Mouse (Mus musculus) MEL-GATA-1-ER (cell line): ENCODE measurements around the gene Olfr432.
A peak's percentile ranks its signal among the peaks of the same experiment; 100 is the strongest.
"Not testable (repeated sequence)": the region's sequence is repeated elsewhere in the genome, so short reads cannot be mapped to it uniquely, and the experiment has no call there.

Experiments
- DNase-seq: peaks from one replicate; pipeline ENCODE4 v3.0.0-alpha.2; 2012; ENCODE audit warnings: low read depth; ENCODE audit errors: extremely low read depth

Olfr432 gene

DNA sequence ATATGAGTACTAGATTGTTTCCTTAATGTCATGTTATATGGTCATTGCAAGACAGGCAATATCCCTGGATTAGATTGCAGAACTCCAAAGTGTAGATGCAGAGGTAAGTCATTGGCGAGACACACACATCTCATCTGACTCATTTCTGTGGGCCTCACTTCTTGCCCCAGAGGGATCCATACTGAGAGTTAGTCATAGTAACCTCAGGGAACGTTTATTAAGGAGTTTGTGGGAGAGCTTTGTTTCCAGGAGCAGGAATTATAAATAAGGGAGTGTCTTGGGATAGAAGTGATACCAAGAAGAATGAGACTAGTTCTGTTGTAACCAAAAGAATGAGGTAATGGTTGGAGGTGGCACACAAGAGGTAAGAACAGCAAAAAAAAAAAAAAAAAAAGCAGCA is at the start of gene Olfr432:
TSS of gene Olfr432 (plus strand) at position 313 of the 400 bp plus-strand sequence.
- DNase-seq = no peak

DNA sequence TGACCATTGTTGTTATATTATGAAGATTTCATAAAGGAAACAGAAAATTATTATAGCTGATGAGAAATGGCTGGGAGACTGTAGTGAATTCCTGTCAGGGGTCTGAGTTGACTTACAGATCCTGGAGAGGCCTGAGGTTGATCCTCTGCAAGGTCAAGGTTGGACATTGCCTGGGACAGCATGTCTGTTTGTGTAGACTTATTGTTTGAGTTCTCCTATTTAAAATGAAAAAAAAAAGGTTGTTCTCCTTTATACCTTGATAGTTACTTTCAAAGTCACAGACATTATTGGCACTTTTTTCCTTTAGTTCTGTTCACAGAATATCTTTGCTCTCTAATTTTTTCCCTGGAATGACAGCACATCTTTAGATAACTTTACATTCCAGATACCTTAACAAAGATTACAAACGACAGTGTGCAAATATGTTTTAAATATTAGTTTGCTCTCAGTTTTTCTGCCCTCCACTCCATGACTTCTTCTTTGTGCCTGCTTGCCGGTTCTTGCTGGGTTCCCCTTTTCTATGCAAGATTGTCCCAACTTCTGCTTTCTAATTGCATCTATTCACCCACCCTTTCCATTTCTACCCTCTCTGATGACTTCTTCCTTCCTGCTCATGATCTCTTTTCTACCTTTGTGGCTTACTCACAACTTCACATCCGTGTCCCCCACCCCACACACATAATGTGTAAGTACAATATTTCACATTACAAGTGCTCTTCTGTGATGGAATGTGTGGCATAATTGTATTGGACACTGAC is 44.5 kb upstream of the Olfr432 start:
- DNase-seq = not testable (repeated sequence)

DNA sequence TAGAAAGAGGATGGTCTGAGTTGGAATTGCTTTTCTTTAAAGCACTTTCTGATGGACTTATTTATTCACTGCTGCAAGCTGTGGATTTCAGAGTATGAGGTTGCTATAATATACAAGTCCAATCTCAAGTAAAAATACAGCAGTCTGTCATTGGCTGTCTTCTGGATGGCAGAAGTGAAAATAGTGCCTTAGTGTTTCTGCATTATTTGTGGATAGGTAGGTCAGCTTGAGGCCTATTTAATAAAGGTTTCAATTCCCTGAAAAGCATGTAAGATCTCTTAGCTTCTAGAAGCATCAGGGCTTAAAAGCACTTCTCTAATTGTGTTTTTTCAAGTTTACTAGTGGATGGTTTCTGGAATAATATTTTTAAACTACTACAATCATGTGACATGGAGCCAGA is 42.0 kb upstream of the Olfr432 start:
- DNase-seq = not testable (repeated sequence)

DNA sequence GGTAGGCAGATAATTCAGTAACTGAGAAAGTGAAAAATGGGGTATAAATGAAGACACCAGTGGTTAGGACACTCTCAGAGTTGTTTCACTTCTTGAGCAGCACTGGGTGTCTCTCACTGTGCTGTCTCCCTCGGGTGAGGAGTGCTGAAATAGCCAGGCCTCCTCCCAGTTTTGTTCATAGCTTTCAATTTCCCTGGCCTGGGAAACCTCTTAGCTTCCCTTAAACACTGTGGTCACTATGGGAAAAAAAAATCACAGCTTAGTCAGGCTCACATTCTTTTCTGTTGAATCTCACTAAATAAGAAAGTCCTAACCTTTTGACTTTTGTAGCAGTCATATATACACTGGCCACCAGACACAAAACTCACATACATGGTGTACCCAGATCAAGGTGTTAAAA is 17.3 kb upstream of the Olfr432 start, which contains the start of gene Ifi205:
TSS of gene Ifi205 (minus strand) at position 113 of the 400 bp plus-strand sequence.
- no peak for DNase-seq

DNA sequence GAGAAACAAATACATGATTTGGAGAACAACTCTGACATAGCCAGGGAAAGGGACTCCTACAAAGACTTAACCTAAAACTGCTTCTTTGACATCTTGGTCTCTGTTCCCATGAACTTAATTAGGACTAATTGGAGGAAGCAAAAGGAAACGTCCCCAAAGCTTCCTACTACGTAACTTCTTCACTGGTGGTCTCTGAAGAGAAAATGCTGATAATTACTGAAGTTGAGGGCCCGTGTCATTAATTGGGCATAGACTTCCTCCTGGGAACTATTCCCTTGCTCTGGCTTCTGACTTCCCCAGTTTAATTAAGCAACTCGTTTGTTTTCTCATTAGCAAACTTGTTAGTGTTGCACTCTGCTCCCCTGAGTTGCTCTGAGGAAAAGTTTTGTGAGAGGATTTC is 13.2 kb upstream of the Olfr432 start:
- DNase-seq = no peak

DNA sequence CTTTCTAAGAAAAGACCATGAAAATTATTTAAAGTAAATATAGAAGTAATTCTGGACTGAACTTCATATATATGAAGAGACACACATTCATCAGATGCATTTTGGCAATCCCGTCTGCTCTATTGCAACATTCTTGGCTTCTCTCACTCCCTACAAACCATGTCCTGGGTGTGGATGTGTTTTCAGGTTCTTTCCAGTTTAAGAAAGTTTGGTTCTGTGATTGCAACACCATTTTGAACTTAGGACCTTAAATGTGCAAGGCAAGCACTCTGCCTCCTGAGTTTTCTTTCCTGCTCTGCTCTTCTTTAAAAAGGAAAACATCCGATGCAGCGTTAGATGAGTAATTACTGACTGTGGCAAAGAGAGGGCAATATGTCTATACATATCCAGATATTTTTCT is 10.5 kb upstream of the Olfr432 start:
- DNase-seq = no peak

DNA sequence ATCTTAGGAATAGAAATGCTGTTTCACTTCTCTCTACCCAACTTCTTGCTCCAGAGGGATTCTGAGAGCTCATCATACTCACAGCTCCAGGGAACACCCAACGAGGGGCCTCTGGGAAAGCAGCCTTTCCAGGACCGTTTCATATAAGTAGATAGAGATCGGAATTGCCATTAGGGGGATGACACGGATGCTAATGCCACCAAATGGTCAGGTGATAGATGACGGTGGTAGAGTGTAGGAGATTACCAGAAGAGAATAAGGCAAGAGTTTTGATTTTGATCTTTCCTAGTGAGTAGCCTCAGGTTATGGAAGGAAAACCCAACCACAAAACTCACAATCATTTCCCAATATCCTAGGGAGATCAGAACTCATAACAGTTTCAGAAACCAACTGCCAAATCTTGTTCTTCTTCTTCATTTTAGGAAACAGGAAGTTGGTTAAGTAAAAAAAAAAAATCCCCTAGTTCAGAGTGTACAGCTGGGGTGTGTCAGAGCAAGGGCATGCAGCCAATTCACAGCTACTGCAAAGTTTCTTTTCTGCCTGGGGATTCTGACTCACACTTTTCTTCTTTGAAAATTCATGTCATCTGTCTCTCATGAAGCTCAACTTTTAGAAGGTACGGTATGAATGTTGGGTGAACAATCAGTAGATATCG is 8.4 kb upstream of the Olfr432 start, which contains the start of gene Olfr433:
TSS of gene Olfr433 (plus strand) at position 183 of the 655 bp plus-strand sequence.
- peak; percentile 29 for DNase-seq

DNA sequence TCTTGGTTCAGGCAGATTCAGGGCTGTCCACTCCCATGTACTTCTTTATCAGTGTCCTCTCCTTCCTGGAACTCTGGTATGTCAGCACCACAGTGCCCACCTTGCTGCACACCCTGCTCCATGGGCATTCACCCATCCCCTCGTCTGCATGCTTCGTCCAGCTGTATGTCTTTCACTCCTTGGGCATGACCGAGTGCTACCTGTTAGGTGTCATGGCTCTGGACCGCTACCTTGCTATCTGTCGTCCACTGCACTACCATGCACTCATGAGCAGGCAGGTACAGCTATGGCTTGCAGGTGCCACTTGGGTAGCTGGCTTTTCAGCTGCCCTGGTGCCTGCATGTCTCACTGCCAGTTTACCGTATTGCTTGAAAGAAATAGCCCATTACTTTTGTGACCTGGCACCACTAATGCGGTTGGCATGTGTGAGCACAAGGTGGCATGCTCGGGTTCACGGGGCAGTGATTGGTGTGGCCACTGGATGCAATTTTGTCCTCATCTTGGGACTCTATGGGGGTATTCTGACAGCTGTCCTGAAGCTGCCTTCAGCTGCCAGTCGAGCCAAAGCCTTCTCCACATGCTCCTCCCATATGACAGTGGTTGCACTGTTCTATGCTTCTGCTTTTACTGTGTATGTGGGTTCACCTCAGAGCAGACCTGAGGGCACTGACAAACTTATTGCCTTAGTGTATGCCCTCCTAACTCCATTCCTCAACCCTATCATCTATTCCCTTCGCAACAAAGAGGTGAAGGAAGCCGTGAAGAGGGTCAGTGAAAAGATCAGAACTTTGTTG is 6.7 kb upstream of the Olfr432 start:
- not testable (repeated sequence) for DNase-seq

DNA sequence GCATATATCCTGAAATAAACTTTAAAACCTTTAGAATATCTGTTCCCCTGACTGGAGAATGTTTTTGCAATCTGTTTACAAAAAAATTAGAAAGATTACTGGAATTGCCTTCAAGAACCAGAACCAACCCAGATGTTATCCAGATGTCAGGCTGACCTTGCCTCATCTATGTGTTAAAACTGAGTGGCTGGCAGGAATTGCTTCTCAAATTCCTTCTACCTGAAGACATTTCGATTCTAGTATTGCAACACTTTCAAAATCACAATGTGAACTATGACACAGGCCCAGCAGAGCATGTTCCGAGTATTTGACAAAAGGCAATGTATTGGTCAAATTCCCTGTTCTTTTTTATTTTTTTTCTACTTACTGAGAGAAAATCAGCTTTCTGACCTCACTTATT is 4.6 kb upstream of the Olfr432 start:
- DNase-seq = no peak

DNA sequence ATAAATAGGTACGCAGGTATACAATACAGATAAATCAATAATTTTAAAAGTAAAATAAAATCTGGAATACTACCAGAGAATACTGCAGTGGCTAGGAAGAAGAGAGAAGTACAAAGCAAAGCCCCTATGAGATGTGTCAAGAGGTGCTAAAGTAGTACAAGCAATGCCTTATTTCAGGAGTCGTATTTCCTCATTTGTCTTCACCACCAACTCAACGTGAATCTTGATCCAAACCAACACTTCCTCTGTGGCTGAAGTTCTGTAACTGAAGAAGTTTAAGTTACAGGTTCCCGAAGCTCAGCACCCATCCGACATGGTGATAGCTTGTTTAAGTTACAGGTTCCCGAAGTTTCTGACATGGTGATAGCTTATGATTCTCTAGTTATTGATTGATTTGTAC is 778 bp upstream of the Olfr432 start:
- not testable (repeated sequence) for DNase-seq

DNA sequence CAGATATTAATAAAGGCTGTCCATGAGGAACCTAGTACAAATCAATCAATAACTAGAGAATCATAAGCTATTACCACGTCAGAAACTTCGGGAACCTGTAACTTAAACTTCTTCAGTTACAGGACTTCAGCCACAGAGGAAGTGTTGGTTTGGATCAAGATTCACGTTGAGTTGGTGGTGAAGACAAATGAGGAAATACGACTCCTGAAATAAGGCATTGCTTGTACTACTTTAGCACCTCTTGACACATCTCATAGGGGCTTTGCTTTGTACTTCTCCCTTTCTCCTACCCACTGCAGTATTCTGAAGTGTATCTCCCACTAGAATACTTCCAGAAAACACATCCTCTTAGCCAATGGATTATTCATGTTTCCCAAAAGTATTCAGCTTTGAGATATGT is 352 bp downstream of the Olfr432 start:
- not testable (repeated sequence) for DNase-seq

DNA sequence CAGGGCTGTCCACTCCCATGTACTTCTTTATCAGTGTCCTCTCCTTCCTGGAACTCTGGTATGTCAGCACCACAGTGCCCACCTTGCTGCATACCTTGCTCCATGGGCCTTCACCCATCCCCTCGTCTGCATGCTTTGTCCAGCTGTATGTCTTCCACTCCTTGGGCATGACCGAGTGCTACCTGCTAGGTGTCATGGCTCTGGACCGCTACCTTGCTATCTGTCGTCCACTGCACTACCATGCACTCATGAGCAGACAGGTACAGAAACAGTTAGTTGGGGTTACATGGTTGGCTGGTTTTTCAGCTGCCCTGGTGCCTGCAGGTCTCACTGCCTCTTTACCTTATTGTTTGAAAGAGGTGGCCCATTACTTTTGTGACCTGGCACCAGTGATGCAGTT is 1.5 kb downstream of the Olfr432 start:
- DNase-seq = no peak

DNA sequence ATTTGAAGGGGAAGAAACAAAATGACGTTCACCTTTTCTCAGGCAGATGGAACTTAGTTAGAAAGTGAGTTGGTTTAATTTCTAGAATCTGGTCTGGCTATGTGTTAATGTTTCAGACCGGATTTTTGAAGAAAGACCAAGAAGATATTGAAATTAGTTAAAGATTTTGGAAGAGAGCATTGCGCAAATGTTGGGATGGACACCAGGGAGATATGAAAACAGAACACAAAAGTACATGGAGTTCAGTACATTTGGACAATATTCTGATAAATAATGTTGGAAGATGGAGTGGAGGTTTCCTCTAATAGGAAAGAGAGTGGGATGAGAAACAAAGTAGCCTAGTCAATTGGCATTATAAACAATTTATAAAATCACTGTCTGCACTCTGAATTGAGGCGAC is 2.5 kb downstream of the Olfr432 start:
- no peak for DNase-seq

DNA sequence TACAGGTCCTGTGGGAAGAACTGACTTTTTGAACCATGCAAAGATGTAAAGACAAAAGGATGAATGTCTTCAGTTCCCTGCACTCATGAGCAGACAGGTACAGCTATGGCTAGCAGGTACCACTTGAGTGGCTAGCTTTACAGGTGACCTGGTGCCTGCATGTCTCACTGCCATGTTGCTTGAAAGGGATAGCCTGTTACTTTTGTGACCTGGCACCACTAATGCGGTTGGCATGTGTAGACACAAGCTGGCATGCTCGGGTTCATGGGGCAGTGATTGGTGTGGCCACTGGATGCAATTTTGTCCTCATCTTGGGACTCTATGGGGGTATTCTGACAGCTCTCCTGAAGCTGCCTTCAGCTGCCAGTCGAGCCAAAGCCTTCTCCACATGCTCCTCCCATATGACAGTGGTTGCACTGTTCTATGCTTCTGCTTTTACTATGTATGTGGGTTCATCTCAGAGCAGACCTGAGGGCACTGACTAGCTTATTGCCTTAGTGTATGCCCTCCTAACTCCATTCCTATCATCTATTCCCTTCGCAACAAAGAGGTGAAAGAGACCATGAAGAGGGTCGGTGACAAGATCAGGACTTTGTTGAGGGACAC is 3.0 kb downstream of the Olfr432 start:
- DNase-seq = no peak

DNA sequence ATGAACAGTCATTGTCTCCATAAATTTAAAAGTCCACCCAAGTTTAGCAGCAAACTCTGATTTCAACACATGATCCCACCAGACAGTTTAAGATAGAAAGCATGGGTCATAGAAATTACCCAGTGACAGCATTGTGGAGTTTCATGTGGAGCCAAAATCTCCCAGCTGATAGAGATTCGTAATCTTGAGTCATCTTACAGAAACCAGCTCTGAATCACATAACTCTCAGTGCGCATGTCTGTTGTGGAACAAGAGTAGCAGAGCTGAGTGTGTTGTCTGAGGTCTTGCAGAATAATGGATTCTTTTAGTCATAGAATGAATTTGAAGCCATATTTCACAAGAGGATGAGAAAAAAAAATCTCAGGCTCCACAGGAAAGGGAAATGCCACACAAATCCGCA is 4.0 kb downstream of the Olfr432 start:
- no peak for DNase-seq

DNA sequence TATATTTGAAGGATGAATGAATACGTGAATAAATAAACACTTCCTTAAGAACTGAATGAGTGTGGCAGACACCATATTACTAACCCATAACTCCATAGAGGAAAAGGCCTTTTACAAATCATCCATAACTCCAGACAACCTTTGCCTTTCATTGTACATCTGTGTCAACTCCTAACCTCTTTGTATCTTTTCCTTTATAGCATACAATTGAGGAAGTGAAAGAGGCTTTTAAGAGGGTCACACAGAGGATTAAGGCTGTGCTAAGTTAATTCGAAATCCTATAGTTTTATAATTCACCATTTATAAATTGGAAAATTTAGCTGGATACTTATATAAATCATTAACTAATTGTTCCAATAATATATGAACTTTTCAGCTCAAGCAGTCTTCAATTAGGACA is 6.2 kb downstream of the Olfr432 start:
- no peak for DNase-seq

DNA sequence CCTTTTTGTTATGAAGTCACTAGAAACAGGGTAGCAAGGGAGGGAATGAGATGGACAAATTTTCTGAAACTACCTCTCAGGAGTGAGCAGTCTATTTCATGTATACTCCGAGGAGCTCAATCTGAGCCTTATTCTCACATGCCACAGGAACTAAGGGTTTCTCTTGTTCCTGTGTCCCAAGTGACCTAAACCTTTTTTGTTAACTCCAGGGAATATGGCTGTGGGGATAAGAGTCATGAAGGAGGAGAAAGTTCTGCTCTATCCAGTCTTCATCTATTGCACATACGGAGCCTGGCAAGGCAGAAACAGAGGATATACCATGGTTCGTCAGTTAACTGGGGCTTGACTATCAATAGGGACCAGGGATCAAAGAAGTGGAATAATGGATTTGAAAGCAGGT is 17.3 kb downstream of the Olfr432 start, which contains the start of gene Olfr430:
TSS of gene Olfr430 (plus strand) at position 301 of the 400 bp plus-strand sequence.
- DNase-seq = no peak

DNA sequence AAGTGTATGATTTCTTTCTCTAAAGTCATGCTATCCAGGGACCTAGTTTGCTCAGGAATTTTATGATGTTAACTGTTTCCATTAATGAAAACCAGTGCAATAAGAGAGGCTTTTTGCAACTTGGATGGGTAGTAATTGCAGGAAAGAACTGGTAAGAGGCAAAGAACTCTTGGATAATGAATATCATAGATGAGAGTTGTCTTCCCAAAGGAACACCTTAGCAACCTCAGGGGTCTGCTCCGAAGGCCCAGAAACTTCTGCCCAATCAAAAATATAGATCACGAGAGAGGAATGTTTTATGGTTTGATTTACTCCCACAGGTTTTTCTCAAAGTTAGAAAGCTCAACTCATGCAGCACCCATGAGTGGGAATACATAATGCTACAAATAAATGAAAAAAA is 35.0 kb downstream of the Olfr432 start, which contains the start of gene Olfr429:
TSS of gene Olfr429 (plus strand) at position 301 of the 400 bp plus-strand sequence.
- no peak for DNase-seq

DNA sequence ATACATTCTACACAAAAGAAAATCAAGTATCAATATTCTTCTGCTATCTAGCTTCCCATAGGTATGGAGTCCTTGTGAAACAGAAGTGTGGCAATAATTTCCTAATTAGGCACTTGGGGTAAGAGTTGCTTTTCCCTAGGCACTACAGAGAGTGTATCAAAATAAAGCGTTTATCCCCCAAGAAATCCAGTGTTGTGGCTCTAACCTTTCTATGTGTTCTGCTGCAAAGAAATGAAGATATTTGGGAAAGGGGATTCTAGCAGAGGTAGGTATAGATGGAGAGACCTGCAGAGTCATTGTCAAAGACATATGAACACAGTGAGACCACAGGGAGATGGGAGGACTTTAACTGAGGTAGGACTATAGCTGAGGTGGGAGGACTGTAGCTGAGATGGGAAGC is 47.6 kb downstream of the Olfr432 start, which contains the start of gene Olfr427:
TSS of gene Olfr427 (plus strand) at position 301 of the 400 bp plus-strand sequence.
- no peak for DNase-seq

DNA sequence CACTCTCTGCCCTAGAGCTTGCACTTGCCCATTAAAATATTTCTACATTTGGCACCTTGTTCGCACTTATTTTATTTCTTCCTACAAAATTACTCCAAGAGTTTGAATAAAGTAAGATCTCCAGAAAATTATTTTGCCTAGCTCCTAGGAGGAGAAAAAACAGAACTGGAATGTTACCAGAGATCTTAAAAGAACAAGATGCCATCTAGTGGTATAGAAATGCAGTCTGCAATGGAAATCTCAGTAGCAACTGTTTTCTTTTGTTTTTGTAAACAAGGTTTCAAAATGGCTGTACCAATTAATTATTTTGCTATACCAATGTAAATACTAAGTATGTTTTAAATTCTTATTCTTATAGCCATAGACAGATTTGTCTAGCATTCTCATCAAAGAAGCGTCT is 54.7 kb downstream of the Olfr432 start:
- peak; percentile 1 for DNase-seq
